Mouse (Mus musculus) kidney, adult 9 months (tissue): ENCODE results near the gene Sdad1.

ENCODE experiments used
- DNase-seq: peaks from one replicate; pipeline ENCODE4 v3.0.0; 2022

Gene Sdad1

DNA sequence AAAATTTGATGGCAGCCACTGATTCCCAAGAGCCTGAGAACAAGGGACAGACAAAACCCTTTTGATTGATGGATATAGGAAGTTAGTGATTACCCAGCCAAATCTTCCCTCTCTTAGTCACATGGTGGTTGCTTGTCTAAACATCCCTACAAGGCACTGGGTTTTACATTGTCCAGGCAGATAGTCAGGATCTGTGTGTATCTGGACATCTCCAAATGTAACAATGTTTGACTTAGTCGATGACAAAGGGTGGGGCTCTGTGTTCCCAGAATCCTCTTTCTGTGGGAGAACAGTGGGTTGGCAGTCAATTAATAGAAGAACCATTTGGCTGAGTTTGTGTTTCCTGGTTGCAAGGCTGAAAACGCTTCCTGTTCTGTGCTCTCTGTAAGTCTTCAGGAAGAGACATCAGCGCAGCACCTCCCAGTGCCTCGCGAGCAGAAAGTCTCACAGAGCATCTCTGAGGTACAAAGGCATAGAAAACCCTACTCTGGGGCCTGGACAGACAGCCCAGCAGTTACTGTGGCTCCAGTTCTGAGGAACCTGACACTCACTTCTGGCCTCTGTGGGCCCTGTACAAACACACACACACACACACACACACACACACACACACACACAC, 75.2 kb downstream of the Sdad1 start:
- DNase-seq, result no peak
